Mouse (Mus musculus) spleen, adult 2 months (tissue): ENCODE measurements around the gene Defb20. TPM values are rescaled to one million over a fixed set of nuclear protein-coding genes. Genes with fewer than 3 reads are reported as not detected.

Source experiments
- DNase-seq, 2 experiments: peaks; one replicate each; pipeline versions ENCODE4 v3.0.0 to v3.0.0-alpha.2; 2012 to 2021; ENCODE audit warnings: low spot score in 2 of 2, low read depth in 1 of 2
- H3K27ac ChIP-seq: fragments of 200-500 bp; 2 replicates; pipeline ENCODE4 v1.5.1; 2012; ENCODE audit warnings: low read length, inconsistent platforms; ENCODE audit not compliant: insufficient read depth
- H3K27me3 ChIP-seq: fragments of 200-500 bp; 2 replicates; pipeline ENCODE4 v1.6.1; 2012; ENCODE audit warnings: mild to moderate bottlenecking, moderate library complexity, low read length, inconsistent platforms; ENCODE audit not compliant: control insufficient read depth, insufficient read depth
- H3K36me3 ChIP-seq: fragments of 200-500 bp; 2 replicates; pipeline ENCODE4 v1.6.1; 2012; ENCODE audit warnings: mild to moderate bottlenecking, low read length, inconsistent platforms; ENCODE audit not compliant: control insufficient read depth, insufficient read depth
- H3K4me1 ChIP-seq: fragments of 200-500 bp; 2 replicates; pipeline ENCODE4 v1.6.1; 2011; ENCODE audit warnings: inconsistent platforms; ENCODE audit not compliant: control insufficient read depth, insufficient read depth, insufficient read length
- H3K4me3 ChIP-seq: fragments of 200-500 bp; 2 replicates; pipeline ENCODE4 v1.5.1; 2011; ENCODE audit warnings: mild to moderate bottlenecking, inconsistent platforms; ENCODE audit not compliant: insufficient read depth, insufficient read length; ENCODE audit errors: extremely low read depth
- CTCF ChIP-seq: fragments of 200-500 bp; IDR thresholded peaks from 2 replicates; pipeline ENCODE4 v1.5.1; 2011; ENCODE audit warnings: mild to moderate bottlenecking, inconsistent platforms; ENCODE audit not compliant: insufficient read depth, insufficient read length, insufficient replicate concordance; ENCODE audit errors: extremely low read depth
- POLR2A ChIP-seq: fragments of 200-500 bp; IDR thresholded peaks from 2 replicates; pipeline ENCODE4 v1.6.1; 2011; ENCODE audit warnings: low read depth, low read length, inconsistent platforms
- WGBS: fragments of 180-500 bp; shearing (Covaris S2); methylation state at CpG from one replicate; pipeline ENCODE4 v1.1.7; 2018; 5-methylcytosine and 5-hydroxymethylcytosine counted together
- polyA plus RNA-seq: library from polyadenylated mRNA; depleted of rRNA; stranded (reverse); fragments of >200 nt; gene quantifications from 2 replicates; pipeline ENCODE4 v1.2.3, GENCODE M21; 2012

Gene Defb20
- polyA plus RNA-seq, 1 experiment = not detected

DNA sequence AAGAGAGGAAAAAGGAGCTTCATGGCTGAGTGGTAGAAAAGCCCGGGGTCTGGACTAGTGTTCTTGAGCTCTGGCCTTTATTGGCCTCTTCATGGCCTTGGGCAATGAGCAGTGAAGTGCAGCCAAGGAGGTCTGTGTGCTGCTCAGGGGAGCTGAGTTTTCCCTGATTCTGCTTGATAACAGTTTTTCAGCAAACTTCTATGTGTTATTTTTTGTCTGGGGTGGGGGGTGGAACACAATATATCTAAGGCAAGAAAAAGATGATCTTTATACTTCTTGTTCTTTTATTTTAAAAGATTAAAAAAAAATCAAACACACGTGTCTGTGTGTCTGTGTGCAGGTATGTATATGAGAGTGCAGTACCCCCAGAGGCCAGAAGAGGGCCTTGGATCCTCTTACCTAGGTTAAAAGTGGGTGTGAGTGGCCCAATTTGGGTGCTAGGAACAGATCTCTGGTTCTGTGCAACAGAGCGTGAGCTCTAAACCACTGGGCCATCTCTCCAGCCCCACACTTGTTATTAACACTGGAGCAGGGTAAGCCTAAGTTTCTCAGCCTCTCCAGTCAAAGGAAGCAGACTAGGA, 12.2 kb upstream of the Defb20 start, which contains the start of gene Defb23:
Defb23 (minus strand) TSS at position 51 of the 581 bp plus-strand sequence.
- H3K27me3 ChIP-seq = no peaks in the 10 kb centered on the region
- H3K36me3 ChIP-seq = no peaks in the 10 kb centered on the region
- 87% methylated on average over 3 of the region's 3 CpGs for WGBS
- DNase-seq = no peak
- H3K4me3 ChIP-seq = no peak within 1 kb of the TSS
- TF ChIP-seq POLR2A (no peak), CTCF (no peak)
- H3K4me1 ChIP-seq = no peaks in the 10 kb centered on the region
- no peak within 1 kb of the TSS for H3K27ac ChIP-seq

DNA sequence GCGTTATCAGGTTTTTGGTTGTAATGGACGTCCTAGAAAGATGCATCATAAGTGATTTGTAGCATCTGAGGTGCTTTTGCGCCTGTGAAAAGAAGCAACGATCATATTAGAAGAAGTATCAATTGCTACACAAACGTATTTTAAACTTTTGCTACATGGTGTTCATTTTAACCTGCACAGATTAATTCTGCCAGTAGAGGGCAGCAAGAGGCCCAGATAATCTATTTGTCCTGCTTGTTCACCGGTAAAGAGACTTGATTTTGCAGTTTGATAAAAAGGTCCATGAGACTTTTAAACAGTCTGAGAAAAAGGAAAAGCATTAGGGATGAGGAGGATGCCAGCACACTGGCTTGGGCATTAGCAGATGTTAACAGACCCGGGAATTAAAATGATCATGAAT, 5.9 kb upstream of the Defb20 start:
- Histone ChIP-seq H3K4me3 (peak overlapping the region; percentile 18; the same call in 1 of the 2 replicates), H3K27me3 (no peaks in the 10 kb centered on the region), H3K27ac (no peak overlapping the region), H3K4me1 (no peaks in the 10 kb centered on the region), H3K36me3 (no peaks in the 10 kb centered on the region)
- 25% methylated on average over 7 of the region's 7 CpGs for WGBS
- TF ChIP-seq POLR2A = no peak
- TF ChIP-seq CTCF = no peak
- DNase-seq = no peak

DNA sequence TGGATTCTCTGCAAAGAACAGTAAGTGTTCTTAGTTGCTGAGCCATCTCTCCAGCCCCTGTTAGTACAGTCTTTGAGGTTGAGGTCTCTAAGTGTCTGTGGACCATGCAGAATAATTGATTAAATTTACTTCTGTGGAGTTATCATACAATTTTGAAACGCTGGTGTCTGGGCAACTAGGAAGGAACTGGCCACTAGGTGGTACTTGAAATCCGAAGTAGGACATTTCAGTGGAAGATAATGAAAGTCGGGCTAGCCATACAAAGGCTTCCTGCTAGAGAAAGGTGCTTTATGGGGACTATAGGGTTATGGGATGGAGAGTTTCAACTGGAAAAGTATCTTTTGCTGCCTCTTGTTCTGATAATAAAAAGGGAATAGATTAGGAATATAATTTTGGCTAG, 4.4 kb upstream of the Defb20 start:
- WGBS = 30% methylated on average over 3 of the region's 3 CpGs
- Histone ChIP-seq H3K27ac (no peak overlapping the region), H3K4me1 (no peaks in the 10 kb centered on the region), H3K27me3 (no peaks in the 10 kb centered on the region), H3K36me3 (no peaks in the 10 kb centered on the region), H3K4me3 (no peak overlapping the region)
- no peak for DNase-seq
- TF ChIP-seq POLR2A = no peak
- TF ChIP-seq CTCF = no peak

DNA sequence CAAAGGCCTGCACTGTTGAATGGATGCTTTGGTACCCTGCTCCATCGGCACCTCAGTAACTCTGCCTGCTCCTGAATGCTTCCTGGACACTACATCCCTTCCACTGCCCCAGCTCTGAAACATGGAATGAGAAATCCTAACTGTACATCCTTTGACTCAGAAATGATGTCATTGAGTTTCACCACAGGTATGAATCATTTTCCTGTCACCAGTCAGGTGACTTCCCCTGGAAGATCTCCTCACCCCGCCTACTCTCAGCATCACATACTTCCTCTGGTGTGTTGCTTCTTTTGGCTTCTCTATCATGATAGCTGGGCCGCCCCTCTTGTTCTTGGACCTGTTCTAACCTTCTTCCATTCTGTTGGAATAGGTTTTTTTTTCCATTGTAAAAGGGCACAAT, 4.0 kb downstream of the Defb20 start:
- Histone ChIP-seq H3K36me3 (no peaks in the 10 kb centered on the region), H3K27ac (no peak overlapping the region), H3K4me1 (no peaks in the 10 kb centered on the region), H3K4me3 (no peak overlapping the region), H3K27me3 (no peaks in the 10 kb centered on the region)
- no peak for DNase-seq
- 58% methylated on average over 3 of the region's 3 CpGs for WGBS
- TF ChIP-seq POLR2A (no peak), CTCF (no peak)

DNA sequence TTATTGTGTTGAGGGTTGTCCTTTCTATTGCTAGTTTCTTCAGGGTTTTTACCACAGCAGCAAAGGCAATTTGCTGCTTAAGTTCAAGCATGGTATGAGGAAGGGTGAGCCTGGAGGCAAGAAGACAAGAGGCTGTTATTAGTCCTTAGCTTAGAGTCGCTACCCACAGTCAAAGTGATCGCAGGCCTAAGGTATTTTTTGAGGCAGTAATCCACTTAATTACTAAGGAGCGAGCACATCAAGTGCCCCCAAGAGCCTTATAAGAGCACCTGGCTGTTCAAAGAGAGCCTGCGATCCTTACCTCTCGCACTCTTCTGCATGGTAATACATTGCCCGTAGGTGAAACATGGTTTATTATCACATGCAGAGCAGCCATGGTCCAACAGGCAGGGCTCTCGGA, 4.9 kb downstream of the Defb20 start:
- WGBS = 95% methylated on average over 7 of the region's 7 CpGs
- H3K4me3 ChIP-seq = no peak overlapping the region

DNA sequence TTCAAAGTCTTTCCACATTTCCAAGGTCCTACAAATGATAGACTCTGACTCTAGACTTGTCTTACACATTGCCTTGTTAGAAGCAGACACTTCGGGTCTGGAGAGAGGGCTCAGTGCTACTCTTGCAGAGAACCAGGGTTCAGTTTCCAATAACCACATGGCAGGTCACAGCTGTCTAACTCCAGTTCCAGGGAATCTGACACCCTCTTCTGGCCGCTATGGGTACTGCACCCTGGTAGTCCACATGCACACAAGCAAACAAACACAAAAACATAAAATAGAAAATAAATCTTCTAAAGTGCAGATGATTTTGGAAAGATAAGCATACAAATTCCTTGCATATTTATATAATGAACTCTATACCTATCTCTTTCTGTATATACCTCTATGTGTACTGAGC, 10.2 kb downstream of the Defb20 start:
- Histone ChIP-seq H3K4me3 (no peak overlapping the region), H3K36me3 (no peaks in the 10 kb centered on the region), H3K27me3 (no peaks in the 10 kb centered on the region; the same call in 1 of the 2 replicates), H3K27ac (no peak overlapping the region), H3K4me1 (no peaks in the 10 kb centered on the region)
- no peak for DNase-seq
- WGBS = 85% methylated on average over 2 of the region's 2 CpGs
- no peak for TF ChIP-seq CTCF
- TF ChIP-seq POLR2A = no peak

More for the DNA sequence above, 4.9 kb downstream of the Defb20 start:
- TF ChIP-seq POLR2A = no peak
- no peak for TF ChIP-seq CTCF
- Histone ChIP-seq H3K36me3 (no peaks in the 10 kb centered on the region), H3K4me1 (no peaks in the 10 kb centered on the region), H3K27me3 (no peaks in the 10 kb centered on the region), H3K27ac (no peak overlapping the region)
- DNase-seq = no peak

DNA sequence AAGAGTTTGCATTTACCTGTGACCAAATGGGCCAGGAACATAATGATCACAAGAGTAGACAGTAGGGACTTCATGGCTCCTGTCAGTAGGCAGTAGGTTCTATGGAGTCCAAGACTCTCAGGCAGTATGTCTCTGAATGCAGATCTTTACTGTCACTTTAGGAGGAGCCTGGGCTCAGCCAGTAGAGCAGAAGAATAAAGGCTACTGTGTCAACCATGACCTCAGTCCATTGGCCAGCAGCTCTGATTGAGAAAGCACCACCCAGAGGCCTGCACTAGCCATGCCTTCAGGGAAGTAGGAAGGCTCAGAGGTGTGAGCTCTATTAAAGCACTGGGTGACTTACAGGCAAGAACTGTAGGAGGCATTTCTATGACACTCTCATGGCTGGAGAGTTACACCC, 13.2 kb downstream of the Defb20 start, which contains the start of gene Defb22:
Defb22 (minus strand) TSS at position 101 of the 400 bp plus-strand sequence.
- Histone ChIP-seq H3K36me3 (no peaks in the 10 kb centered on the region), H3K27ac (no peak within 1 kb of the TSS), H3K4me1 (no peaks in the 10 kb centered on the region), H3K4me3 (no peak within 1 kb of the TSS), H3K27me3 (no peaks in the 10 kb centered on the region; the same call in 1 of the 2 replicates)
- no peak for DNase-seq
- no peak for TF ChIP-seq POLR2A
- no peak for TF ChIP-seq CTCF
